Comparison of ENCODE assay signal across 8 mouse cellular contexts in genomic region chr4:32560724-32561554, GRCm38 (mm10). TPM values are rescaled to one million over a fixed set of nuclear protein-coding genes. Genes with fewer than 3 reads are reported as not detected.
DNase-seq lines count a peak whose midpoint lies in the region; ATAC-seq lines count a peak whose summit lies in the region.
"Had no signal": no experiment of that assay in that cellular context is flagged by ENCODE, and none has a peak within 500 bp of the region (broad histone marks: within the 10 kb centered on the region; RNA-seq: fewer than 3 reads in every experiment).

No protein-coding gene starts in this region.

- no peak overlapping the region for H3K4me3 ChIP-seq in kidney, embryonic 16.5 days (ENCODE audit: low read length)
- no peak overlapping the region for H3K4me3 ChIP-seq in forebrain, embryonic 12.5 days (replicated peaks)
- H3K4me3 ChIP-seq in midbrain, embryonic 11.5 days (ENCODE audit: low read depth, low read length) = no peak overlapping the region
- H3K4me3 ChIP-seq: limb, embryonic 15.5 days had no signal

- H3K27me3 ChIP-seq in kidney, embryonic 16.5 days (ENCODE audit: insufficient read depth, low read length) = no peaks in the 10 kb centered on the region
- H3K27me3 ChIP-seq in forebrain, embryonic 12.5 days = no peaks in the 10 kb centered on the region
- H3K27me3 ChIP-seq in midbrain, embryonic 11.5 days (ENCODE audit: control insufficient read depth, insufficient read depth, low read length) = no peaks in the 10 kb centered on the region
- H3K27me3 ChIP-seq: limb, embryonic 15.5 days had no signal

- peak overlapping the region; percentile 71 for H3K27ac ChIP-seq in kidney, embryonic 16.5 days (ENCODE audit: low read length)
- H3K27ac ChIP-seq in forebrain, embryonic 12.5 days = peak overlapping the region; percentile 51
- H3K27ac ChIP-seq in midbrain, embryonic 11.5 days (ENCODE audit: low read depth, low read length) = peak overlapping the region; percentile 58; the same call in 1 of the 2 replicates
- H3K27ac ChIP-seq: limb, embryonic 15.5 days had no signal

- H3K4me2 ChIP-seq in kidney, embryonic 16.5 days (replicated peaks; ENCODE audit: low read depth, low read length) = no peak overlapping the region
- no peak overlapping the region for H3K4me2 ChIP-seq in forebrain, embryonic 12.5 days
- no peak overlapping the region for H3K4me2 ChIP-seq in midbrain, embryonic 11.5 days
- H3K4me2 ChIP-seq: limb, embryonic 15.5 days had no signal

- no peak for DNase-seq in kidney, postnatal 10 days
- DNase-seq in ZHBTc4 (ENCODE audit: low read depth, low spot score) = peak; percentile 52
- DNase-seq in midbrain, embryonic 11.5 days (ENCODE audit: low spot score, missing footprints) = peak; percentile 89
- DNase-seq in urinary bladder, adult 18-20 months (ENCODE audit: low spot score in 2 of 2) = no peak

- WGBS in kidney, embryonic 16.5 days = 60% methylated on average over 8 of the region's 8 CpGs
- WGBS in forebrain, embryonic 12.5 days = 52% methylated on average over 8 of the region's 8 CpGs
- WGBS in midbrain, embryonic 11.5 days = 50% methylated on average over 8 of the region's 8 CpGs

- H3K4me1 ChIP-seq in kidney, embryonic 16.5 days (ENCODE audit: insufficient read depth, low read length) = peaks cover 13% of the 10 kb centered on the region
- H3K4me1 ChIP-seq in forebrain, embryonic 12.5 days = peaks cover 22% of the 10 kb centered on the region
- peaks cover 18% of the 10 kb centered on the region for H3K4me1 ChIP-seq in midbrain, embryonic 11.5 days (ENCODE audit: control insufficient read depth, insufficient read depth, low read length)
- H3K4me1 ChIP-seq: limb, embryonic 15.5 days had no signal

- ATAC-seq in kidney, embryonic 16.5 days (ENCODE audit: low FRiP score, low TSS enrichment) = no peak
- ATAC-seq in forebrain, embryonic 12.5 days (ENCODE audit: low FRiP score) = peak; percentile 59; the same call in 1 of the 2 replicates
- peak; percentile 65 for ATAC-seq in midbrain, embryonic 11.5 days (ENCODE audit: low FRiP score)
- ATAC-seq in megakaryocyte progenitor cell, adult 5-6 weeks (replicated peaks; ENCODE audit: poor library complexity) = no peak

- H3K36me3 ChIP-seq in kidney, embryonic 16.5 days (ENCODE audit: insufficient read depth, low read length) = peaks cover 9% of the 10 kb centered on the region; the same call in 1 of the 2 replicates
- H3K36me3 ChIP-seq in forebrain, embryonic 12.5 days (replicated peaks) = peaks cover 31% of the 10 kb centered on the region
- H3K36me3 ChIP-seq in midbrain, embryonic 11.5 days (ENCODE audit: control insufficient read depth, insufficient read depth, low read length) = peaks cover 9% of the 10 kb centered on the region; the same call in 1 of the 2 replicates

- H3K9ac ChIP-seq in kidney, embryonic 16.5 days (replicated peaks; ENCODE audit: low read length) = no peak overlapping the region
- no peak overlapping the region for H3K9ac ChIP-seq in forebrain, embryonic 12.5 days
- no peak overlapping the region for H3K9ac ChIP-seq in midbrain, embryonic 11.5 days (ENCODE audit: low read length)
- H3K9ac ChIP-seq: limb, embryonic 15.5 days had no signal

- H3K9me3 ChIP-seq in kidney, embryonic 16.5 days (ENCODE audit: low read length) = no peaks in the 10 kb centered on the region; the same call in 1 of the 2 replicates
- no peaks in the 10 kb centered on the region for H3K9me3 ChIP-seq in forebrain, embryonic 12.5 days
- H3K9me3 ChIP-seq in midbrain, embryonic 11.5 days (ENCODE audit: control insufficient read depth, low read length) = no peaks in the 10 kb centered on the region
- H3K9me3 ChIP-seq: limb, embryonic 15.5 days had no signal

RNA-seq across cellular contexts. Expression of gene Gja10, which starts 41.6 kb away (rescaled TPM):
- not detected in 2 replicates for polyA plus RNA-seq in kidney, embryonic 16.5 days (2015; fragmentation: Nextera tagmentation; extraction: Ambion mirVana)
- polyA plus RNA-seq in forebrain, embryonic 12.5 days (2016; fragmentation: Nextera tagmentation; extraction: Ambion mirVana) = not detected in 2 replicates
- 0.11 TPM in 1 of 2 replicates, not detected in the other for polyA plus RNA-seq in midbrain, embryonic 11.5 days (2014; fragmentation: Nextera tagmentation; extraction: Ambion mirVana)
- not detected in 2 replicates for total RNA-seq in megakaryocyte progenitor cell, adult 5-6 weeks (2015)
- 0.12 TPM in 1 of 2 replicates, not detected in the other for total RNA-seq in megakaryocyte progenitor cell, adult 5-6 weeks (2017)
- polyA plus RNA-seq: limb, embryonic 15.5 days had no signal

RNA-seq across cellular contexts. Expression of gene Casp8ap2, which starts 54.3 kb away (rescaled TPM):
- 55.4 and 57.7 TPM in 2 replicates for polyA plus RNA-seq in kidney, embryonic 16.5 days (2015; fragmentation: Nextera tagmentation; extraction: Ambion mirVana)
- 73.3 and 76.3 TPM in 2 replicates for polyA plus RNA-seq in forebrain, embryonic 12.5 days (2016; fragmentation: Nextera tagmentation; extraction: Ambion mirVana)
- 68.7 and 80.1 TPM in 2 replicates for polyA plus RNA-seq in midbrain, embryonic 11.5 days (2014; fragmentation: Nextera tagmentation; extraction: Ambion mirVana)
- total RNA-seq in megakaryocyte progenitor cell, adult 5-6 weeks (2015) = 39.1 and 46.3 TPM in 2 replicates
- 44.9 and 53.8 TPM in 2 replicates for total RNA-seq in megakaryocyte progenitor cell, adult 5-6 weeks (2017)

Comparison
In these comparisons a context has a peak if more than half of its experiments do, and no peak if none do; other contexts are left out.
1. ATAC-seq: peak in forebrain, embryonic 12.5 days (single experiment) and midbrain, embryonic 11.5 days (single experiment); none in kidney, embryonic 16.5 days (single experiment) and megakaryocyte progenitor cell, adult 5-6 weeks (single experiment).
2. DNase-seq: peak in ZHBTc4 (single experiment) and midbrain, embryonic 11.5 days (single experiment); none in kidney, postnatal 10 days (single experiment) and urinary bladder, adult 18-20 months (0 of 2).
3. Peak in every context shown above with its lines, with median percentiles within 50 percentile points of each other: H3K27ac ChIP-seq.